Mouse (Mus musculus) MEL (cell line): Measurements from ENCODE around the gene Sox6. TPM values are rescaled to one million over a fixed set of nuclear protein-coding genes. Genes with fewer than 3 reads are reported as not detected.

Experiments used
- DNase-seq: peaks from one replicate; pipeline ENCODE4 v3.0.0; 2011; ENCODE audit warnings: low read depth, low spot score
- H3K27ac ChIP-seq: 2 replicates; pipeline ENCODE4 v1.5.1; 2012; ENCODE audit warnings: low read depth, mild to moderate bottlenecking, control low read depth, low read length, moderate library complexity; ENCODE audit not compliant: control insufficient read depth
- H3K27me3 ChIP-seq, 2 experiments: fragments of 150-350 bp in 1 of 2; sonication (generic) in 1 of 2; 2 replicates each; pipeline ENCODE4 v1.6.1; 2012; ENCODE audit warnings: low read length in 2 of 2, mild to moderate bottlenecking in 2 of 2, improper control_type of control experiment in 1 of 2, moderate library complexity in 1 of 2; ENCODE audit not compliant: insufficient read depth in 2 of 2, control insufficient read depth in 1 of 2
- H3K36me3 ChIP-seq, 2 experiments: 2 replicates each; pipeline ENCODE4 v1.6.1; 2012 to 2014; ENCODE audit warnings: low read length in 2 of 2, improper control_type of control experiment in 1 of 2, inconsistent platforms in 1 of 2, mild to moderate bottlenecking in 1 of 2; ENCODE audit not compliant: insufficient read depth in 2 of 2, control insufficient read depth in 1 of 2
- H3K4me1 ChIP-seq, 2 experiments: fragments of 150-350 bp in 1 of 2; sonication (generic) in 1 of 2; 2 replicates each; pipeline ENCODE4 v1.6.1; 2012; ENCODE audit warnings: low read length in 2 of 2, improper control_type of control experiment in 1 of 2, mild to moderate bottlenecking in 1 of 2; ENCODE audit not compliant: insufficient read depth in 2 of 2, control insufficient read depth in 1 of 2
- H3K4me3 ChIP-seq, 2 experiments: fragments of 150-350 bp in 1 of 2; sonication (generic) in 1 of 2; 2 replicates each; pipeline ENCODE4 v1.5.1; 2012; ENCODE audit warnings: low read depth in 2 of 2, low read length in 2 of 2, mild to moderate bottlenecking in 2 of 2, moderate library complexity in 2 of 2, control low read depth in 1 of 2, improper control_type of control experiment in 1 of 2; ENCODE audit not compliant: control insufficient read depth in 1 of 2, insufficient read depth in 1 of 2
- H3K79me2 ChIP-seq: 2 replicates; pipeline ENCODE4 v1.6.1; 2012; ENCODE audit warnings: mild to moderate bottlenecking, low read length, moderate library complexity; ENCODE audit not compliant: control insufficient read depth, poor library complexity, insufficient read depth
- H3K9ac ChIP-seq: 2 replicates; pipeline ENCODE4 v1.6.1; 2012; ENCODE audit warnings: low read depth, mild to moderate bottlenecking, control low read depth, low read length, moderate library complexity; ENCODE audit not compliant: control insufficient read depth, poor library complexity, severe bottlenecking
- H3K9me3 ChIP-seq: fragments of 150-350 bp; sonication (generic); replicated peaks from 2 replicates; pipeline ENCODE4 v1.6.1; 2012; ENCODE audit warnings: mild to moderate bottlenecking, low read length, improper control_type of control experiment, moderate library complexity; ENCODE audit not compliant: insufficient read depth
- CHD1 ChIP-seq: IDR thresholded peaks from 2 replicates; pipeline ENCODE4 v1.6.1; 2012; ENCODE audit warnings: low read depth, mild to moderate bottlenecking, inconsistent platforms, low read length, improper control_type of control experiment
- CHD2 ChIP-seq: IDR thresholded peaks from 2 replicates; pipeline ENCODE4 v1.6.1; 2011; ENCODE audit warnings: low read length, improper control_type of control experiment
- E2F4 ChIP-seq: IDR thresholded peaks from 2 replicates; pipeline ENCODE4 v1.6.1; 2011; ENCODE audit warnings: low read depth, low read length, improper control_type of control experiment, borderline replicate concordance
- ETS1 ChIP-seq: IDR thresholded peaks from 2 replicates; pipeline ENCODE4 v1.6.1; 2012; ENCODE audit warnings: low read depth, mild to moderate bottlenecking, inconsistent platforms, low read length, improper control_type of control experiment, moderate library complexity
- HCFC1 ChIP-seq: IDR thresholded peaks from 2 replicates; pipeline ENCODE4 v1.6.1; 2012; ENCODE audit warnings: low read depth, mild to moderate bottlenecking, inconsistent platforms, low read length, improper control_type of control experiment, moderate library complexity
- MAX ChIP-seq: IDR thresholded peaks from 2 replicates; pipeline ENCODE4 v1.6.1; 2011; ENCODE audit warnings: low read length, improper control_type of control experiment
- MAZ ChIP-seq: IDR thresholded peaks from 2 replicates; pipeline ENCODE4 v1.6.1; 2012; ENCODE audit warnings: low read depth, mild to moderate bottlenecking, inconsistent platforms, low read length, improper control_type of control experiment
- MEF2A ChIP-seq: IDR thresholded peaks from 2 replicates; pipeline ENCODE4 v1.6.1; 2014; ENCODE audit warnings: low read depth, mild to moderate bottlenecking, inconsistent platforms, low read length, improper control_type of control experiment; ENCODE audit not compliant: poor library complexity, insufficient replicate concordance, severe bottlenecking; ENCODE audit errors: extremely low read depth
- NELFE ChIP-seq: IDR thresholded peaks from 2 replicates; pipeline ENCODE4 v1.6.1; 2011; ENCODE audit warnings: low read depth, low read length, improper control_type of control experiment
- NRF1 ChIP-seq: IDR thresholded peaks from 2 replicates; pipeline ENCODE4 v1.6.1; 2014; ENCODE audit warnings: low read depth, mild to moderate bottlenecking, inconsistent platforms, low read length, improper control_type of control experiment, moderate library complexity; ENCODE audit not compliant: poor library complexity, insufficient read depth, severe bottlenecking
- POLR2AphosphoS2 ChIP-seq: IDR thresholded peaks from 2 replicates; pipeline ENCODE4 v1.6.1; 2011; ENCODE audit warnings: low read length, improper control_type of control experiment
- POLR2AphosphoS5 ChIP-seq: IDR thresholded peaks from 2 replicates; pipeline ENCODE4 v1.6.1; 2012; ENCODE audit warnings: low read depth, borderline replicate concordance, mild to moderate bottlenecking, inconsistent platforms, low read length, moderate library complexity, mixed read lengths
- RAD21 ChIP-seq: IDR thresholded peaks from 2 replicates; pipeline ENCODE4 v1.6.1; 2011; ENCODE audit warnings: mild to moderate bottlenecking, low read depth, low read length, improper control_type of control experiment
- SIN3A ChIP-seq: IDR thresholded peaks from 2 replicates; pipeline ENCODE4 v1.6.1; 2012; ENCODE audit warnings: low read length, improper control_type of control experiment, inconsistent platforms
- SMC3 ChIP-seq: IDR thresholded peaks from 2 replicates; pipeline ENCODE4 v1.6.1; 2011; ENCODE audit warnings: low read depth, low read length, improper control_type of control experiment
- TAL1 ChIP-seq: IDR thresholded peaks from 2 replicates; pipeline ENCODE4 v1.6.1; 2012; ENCODE audit warnings: mild to moderate bottlenecking, inconsistent platforms, low read length, moderate library complexity, mixed read lengths
- USF1 ChIP-seq: IDR thresholded peaks from 2 replicates; pipeline ENCODE4 v1.6.1; 2014; ENCODE audit warnings: low read depth, mild to moderate bottlenecking, inconsistent platforms, low read length, improper control_type of control experiment, moderate library complexity
- USF2 ChIP-seq, 2 experiments: IDR thresholded peaks; 2 replicates each; pipeline ENCODE4 v1.6.1; 2011 to 2012; ENCODE audit warnings: improper control_type of control experiment in 2 of 2, low read length in 2 of 2, borderline replicate concordance in 1 of 2, inconsistent platforms in 1 of 2, low read depth in 1 of 2, mild to moderate bottlenecking in 1 of 2; ENCODE audit not compliant: insufficient read depth in 1 of 2
- ZC3H11A ChIP-seq: IDR thresholded peaks from 2 replicates; pipeline ENCODE4 v1.6.1; 2012; ENCODE audit warnings: low read depth, mild to moderate bottlenecking, inconsistent platforms, low read length, improper control_type of control experiment
- ZKSCAN1 ChIP-seq: IDR thresholded peaks from 2 replicates; pipeline ENCODE4 v1.6.1; 2012; ENCODE audit warnings: low read depth, mild to moderate bottlenecking, inconsistent platforms, low read length, improper control_type of control experiment, moderate library complexity
- polyA plus RNA-seq, 2 experiments: library from polyadenylated mRNA; stranded (reverse) in 1 of 2; unstranded in 1 of 2; fragments of >175 nt in 1 of 2; fragments of >200 nt in 1 of 2; gene quantifications; 2 replicates each; pipeline versions ENCODE4 v1.2.1 to v1.2.4; 2012; ENCODE audit warnings: low replicate concordance in 2 of 2, low read depth in 1 of 2; ENCODE audit not compliant: insufficient read length in 2 of 2, insufficient read depth in 1 of 2, missing spikeins in 1 of 2
- total RNA-seq: library from RNA; depleted of rRNA; stranded (reverse); fragments of 300-350 nt; gene quantifications from 2 replicates; pipeline ENCODE4 v1.2.3, GENCODE M21; 2012

Gene Sox6
- total and polyA plus RNA-seq, 3 experiments: 2.6 to 4.6 TPM; not detected in 1

GRCm38 (mm10) chr7:115794139-115794858 lies 244.3 kb downstream of the Sox6 start:
- no peaks in the 10 kb centered on the region for H3K79me2 ChIP-seq
- H3K27me3 ChIP-seq: peaks cover 0 to 3% of the 10 kb centered on the region in 2 experiments; a peak in 3 of 4 replicates
- no peaks in the 10 kb centered on the region for H3K9me3 ChIP-seq
- H3K9ac ChIP-seq: no peak overlapping the region
- DNase-seq: no peak
- no peaks in the 10 kb centered on the region for H3K36me3 ChIP-seq
- H3K27ac ChIP-seq: no peak overlapping the region
- TF ChIP-seq TAL1: no peak
- TF ChIP-seq ZC3H11A: no peak
- TF ChIP-seq HCFC1: no peak
- TF ChIP-seq MAX: no peak
- TF ChIP-seq MAZ: no peak
- TF ChIP-seq SMC3: no peak
- no peak for TF ChIP-seq ZKSCAN1
- no peak for TF ChIP-seq POLR2AphosphoS2
- no peak for TF ChIP-seq USF2 (IDR thresholded peaks at IDR 0.05; ENCODE audit: borderline replicate concordance in 1 of 2, insufficient read depth in 1 of 2, low read depth in 1 of 2, low read length in 2 of 2)
- TF ChIP-seq RAD21: no peak
- TF ChIP-seq POLR2AphosphoS5: no peak
- TF ChIP-seq CHD2: no peak
- TF ChIP-seq, all 39 proteins: peak for 0
- Histone ChIP-seq H3K4me1 (no peaks in the 10 kb centered on the region), H3K4me3 (no peak overlapping the region)

GRCm38 (mm10) chr7:115792841-115793240 lies 245.8 kb downstream of the Sox6 start:
- H3K4me3 ChIP-seq: no peak overlapping the region
- DNase-seq: peak; percentile 5
- no peaks in the 10 kb centered on the region for H3K36me3 ChIP-seq
- H3K4me1 ChIP-seq: no peaks in the 10 kb centered on the region
- TF ChIP-seq USF1: no peak
- no peak for TF ChIP-seq E2F4
- TF ChIP-seq POLR2AphosphoS2: no peak
- no peak for TF ChIP-seq CHD1
- no peak for TF ChIP-seq MAX
- TF ChIP-seq MEF2A: no peak
- TF ChIP-seq ETS1: no peak
- TF ChIP-seq SIN3A: no peak
- no peak for TF ChIP-seq NRF1
- no peak for TF ChIP-seq POLR2AphosphoS5
- TF ChIP-seq USF2 (IDR thresholded peaks at IDR 0.05; ENCODE audit: borderline replicate concordance in 1 of 2, insufficient read depth in 1 of 2, low read depth in 1 of 2, low read length in 2 of 2): no peak
- no peak for TF ChIP-seq NELFE
- no peak for TF ChIP-seq ZC3H11A
- no peak overlapping the region for H3K27ac ChIP-seq
- no peak overlapping the region for H3K9ac ChIP-seq
- peaks cover 0 to 3% of the 10 kb centered on the region in 2 experiments; a peak in 3 of 4 replicates for H3K27me3 ChIP-seq
- H3K79me2 ChIP-seq: no peaks in the 10 kb centered on the region
- no peaks in the 10 kb centered on the region for H3K9me3 ChIP-seq
